Mouse (Mus musculus) ES-CJ7 (cell line): ENCODE measurements at regions not wholly inside any gene's neighbourhood (a gene's known extent, or its start where the extent isn't known, plus 50 kb on each side); places are given as distances from the start of the nearest gene placed in this dataset.

Source experiments
- DNase-seq: peaks from one replicate; pipeline ENCODE4 v3.0.0; 2011; ENCODE audit warnings: low read depth, low spot score

DNA sequence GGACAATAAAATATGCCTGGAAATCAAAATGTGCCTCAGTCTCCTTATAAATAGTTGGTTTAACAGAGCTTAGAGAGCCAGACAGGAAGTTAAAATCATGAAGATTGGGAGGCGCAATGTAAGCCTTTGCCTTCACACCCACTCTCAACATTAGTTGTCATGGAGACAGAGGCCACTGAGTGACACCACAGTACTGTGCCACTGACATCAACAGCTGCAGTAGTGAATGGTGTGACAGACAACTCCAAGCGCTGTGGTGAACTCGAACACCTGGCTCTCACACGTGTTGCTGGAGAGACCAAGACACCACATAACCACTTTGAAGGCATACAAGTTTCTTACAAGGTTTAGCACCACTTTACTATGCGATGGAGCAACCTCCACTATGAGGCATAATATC, 172.4 kb downstream of the Ice1 start:
- no peak for DNase-seq

DNA sequence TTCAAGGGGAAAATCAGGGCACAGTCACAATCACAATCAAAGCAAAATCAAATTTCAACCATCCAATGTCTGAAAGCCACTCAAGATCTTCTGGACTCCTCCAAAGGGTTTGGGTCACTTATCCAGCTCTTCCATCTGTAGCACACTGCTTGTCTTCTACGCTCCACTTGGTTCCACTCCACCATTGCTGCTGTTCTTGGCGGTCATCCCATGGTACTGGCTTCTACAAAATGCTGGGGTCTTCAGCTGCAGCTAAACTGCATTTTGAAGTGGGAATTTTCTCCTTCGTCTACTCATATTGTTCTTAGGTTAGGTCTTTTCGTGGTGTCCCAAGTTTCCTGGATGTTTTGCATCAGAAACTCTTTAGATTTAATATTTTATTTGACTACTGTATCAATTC, 162.7 kb downstream of the Ice1 start:
- no peak for DNase-seq

DNA sequence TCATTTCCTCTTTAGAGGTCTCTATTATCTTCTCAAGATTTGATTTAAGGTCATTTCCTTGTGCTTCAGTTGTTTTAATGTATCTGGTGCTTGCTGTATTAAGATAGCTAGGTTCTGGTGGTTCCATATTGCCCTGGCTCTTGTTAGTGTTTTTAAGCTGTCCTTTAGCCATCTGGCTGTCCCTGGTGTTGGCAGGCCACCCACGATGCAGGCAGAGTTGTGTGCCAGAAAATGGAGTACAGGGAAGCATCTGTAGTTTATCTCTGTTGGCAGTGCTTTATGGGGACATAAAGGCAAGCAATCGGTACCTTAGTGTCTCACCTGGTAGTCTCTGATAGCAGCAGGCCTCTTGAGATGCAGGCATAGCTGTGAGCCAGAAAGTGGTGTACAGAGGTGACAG, 162.1 kb downstream of the Ice1 start:
- DNase-seq: no peak

DNA sequence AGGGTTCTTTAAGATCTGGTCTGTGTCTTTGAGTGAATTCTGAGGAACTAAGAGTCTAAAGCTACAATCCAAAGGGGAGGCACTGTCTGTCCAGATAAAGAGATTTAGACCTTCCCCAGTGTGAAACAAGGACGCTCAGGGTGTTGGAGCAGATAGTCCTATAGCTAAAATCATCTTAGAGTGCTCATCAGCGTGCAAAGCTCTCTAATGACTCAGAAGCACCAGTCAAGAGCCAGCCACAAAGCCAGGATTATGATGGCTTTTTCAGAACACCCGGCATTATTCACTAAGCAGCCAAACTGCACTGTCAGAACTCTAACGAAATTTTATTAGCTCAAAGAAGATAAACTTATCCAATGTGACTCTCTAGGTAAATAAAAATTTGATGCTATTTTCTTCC, 138.1 kb downstream of the Ice1 start:
- no peak for DNase-seq
